Mouse (Mus musculus): ENCODE measurements around the gene Gm364. TPM values are rescaled to one million over a fixed set of nuclear protein-coding genes. Genes with fewer than 3 reads are reported as not detected.

Gm364 gene
- polyA plus RNA-seq (2012; ENCODE audit: low replicate concordance) = not detected in 2 replicates

GRCm38 (mm10) chrX:57408769-57409168 is at the start of gene Gm364:
TSS of gene Gm364 (plus strand) at chrX:57409154.

GRCm38 (mm10) chrX:57392367-57393246 is 16.3 kb upstream of the Gm364 start, which contains the start of gene Rbmx:
TSS of gene Rbmx (minus strand) at chrX:57393036.

GRCm38 (mm10) chrX:57503634-57504033 is 94.7 kb downstream of the Gm364 start, which contains the start of gene Gpr101:
TSS of gene Gpr101 (minus strand) at chrX:57503757.

Other genes with a start within 250 kb of the Gm364 start
- gene Cd40lg, start 197.0 kb upstream of the Gm364 start, polyA plus RNA-seq (2012; ENCODE audit: low replicate concordance) = 0.47 and 0.74 TPM in 2 replicates
- 10.2 and 10.9 TPM in 2 replicates for gene Arhgef6, start 70.4 kb upstream of the Gm364 start, polyA plus RNA-seq (2012; ENCODE audit: low replicate concordance)
- 21.7 and 42.9 TPM in 2 replicates for gene Rbmx, start 16.1 kb upstream of the Gm364 start, polyA plus RNA-seq (2012; ENCODE audit: low replicate concordance)
- not detected in 2 replicates for gene Gpr101, start 94.6 kb downstream of the Gm364 start, polyA plus RNA-seq (2012; ENCODE audit: low replicate concordance)

Data from hematopoietic multipotent progenitor cell, adult 10-12 weeks (in vitro differentiated cells).